Mouse (Mus musculus) heart, embryonic 14.5 days (tissue): ENCODE data around the gene Gse1. TPM values are rescaled to one million over a fixed set of nuclear protein-coding genes. Genes with fewer than 3 reads are reported as not detected.
A peak's percentile ranks its signal among the peaks of the same experiment; 100 is the strongest.

Experiments used
- ATAC-seq: fragments of 200-750 bp; cut with Nextera tagmentation; 2 replicates; pipeline ENCODE4 v1.8.0; 2017; ENCODE audit warnings: low read depth, moderate TSS enrichment; ENCODE audit not compliant: insufficient number of reproducible peaks, insufficient read depth, low FRiP score
- H3K27ac ChIP-seq, 2 experiments: fragments of 200-500 bp in 1 of 2; fragments of 300-500 bp in 1 of 2; sonication (generic) in 1 of 2; replicated peaks in 1 of 2; 2 replicates each; pipeline ENCODE4 v1.5.1; 2012 to 2014; ENCODE audit warnings: low read depth in 2 of 2, low read length in 2 of 2, control low read depth in 1 of 2, mild to moderate bottlenecking in 1 of 2, mixed read lengths in 1 of 2; ENCODE audit not compliant: control insufficient read depth in 1 of 2, insufficient read depth in 1 of 2
- H3K27me3 ChIP-seq: fragments of 300-500 bp; sonication (generic); 2 replicates; pipeline ENCODE4 v1.6.1; 2014; ENCODE audit warnings: mild to moderate bottlenecking, low read length, control low read depth; ENCODE audit not compliant: control insufficient read depth, insufficient read depth
- H3K36me3 ChIP-seq: fragments of 300-500 bp; sonication (generic); 2 replicates; pipeline ENCODE4 v1.6.1; 2014; ENCODE audit warnings: mild to moderate bottlenecking, control low read depth, low read length, mixed read lengths; ENCODE audit not compliant: control insufficient read depth, insufficient read depth
- H3K4me1 ChIP-seq, 2 experiments: fragments of 200-500 bp in 1 of 2; fragments of 300-500 bp in 1 of 2; sonication (generic) in 1 of 2; 2 replicates each; pipeline ENCODE4 v1.6.1; 2012 to 2014; ENCODE audit warnings: low read length in 2 of 2, control low read depth in 1 of 2, mixed read lengths in 1 of 2; ENCODE audit not compliant: control insufficient read depth in 2 of 2, insufficient read depth in 2 of 2
- H3K4me2 ChIP-seq: fragments of 300-500 bp; sonication (generic); 2 replicates; pipeline ENCODE4 v1.6.1; 2014; ENCODE audit warnings: mild to moderate bottlenecking, low read length
- H3K4me3 ChIP-seq, 2 experiments: fragments of 200-500 bp in 1 of 2; fragments of 300-500 bp in 1 of 2; sonication (generic) in 1 of 2; 2 replicates each; pipeline ENCODE4 v1.5.1; 2012 to 2014; ENCODE audit warnings: low read length in 2 of 2, mild to moderate bottlenecking in 2 of 2, control low read depth in 1 of 2, low read depth in 1 of 2, moderate library complexity in 1 of 2; ENCODE audit not compliant: control insufficient read depth in 1 of 2, insufficient read depth in 1 of 2
- H3K9ac ChIP-seq: fragments of 300-500 bp; sonication (generic); 2 replicates; pipeline ENCODE4 v1.6.1; 2014; ENCODE audit warnings: mild to moderate bottlenecking, low read length
- H3K9me3 ChIP-seq: fragments of 300-500 bp; sonication (generic); 2 replicates; pipeline ENCODE4 v1.6.1; 2016; ENCODE audit warnings: low read length, control low read depth; ENCODE audit not compliant: control insufficient read depth
- WGBS: fragments of 180-500 bp; shearing (Covaris S2); extraction: QIAGEN DNeasy Blood & Tissue Kit; methylation state at CpG from one replicate; pipeline ENCODE4 v1.1.7; 2014; 5-methylcytosine and 5-hydroxymethylcytosine counted together
- polyA plus RNA-seq: library from polyadenylated mRNA; unstranded; fragments of >200 nt; fragmentation: Nextera tagmentation; extraction: Ambion mirVana; gene quantifications from 2 replicates; pipeline ENCODE4 v1.2.1, GENCODE M21; 2014

Gene Gse1
- polyA plus RNA-seq, 1 experiment from 2014 or later, result 12.2 TPM

GRCm38 (mm10) chr8:120607885-120608284 is 379.6 kb downstream of the Gse1 start:
- no peak overlapping the region for H3K4me3 ChIP-seq
- H3K4me2 ChIP-seq, result peak overlapping the region; percentile 27; the same call in 1 of the 2 replicates
- 12% methylated on average over 7 of the region's 7 CpGs for WGBS
- no peaks in the 10 kb centered on the region for H3K27me3 ChIP-seq
- H3K4me1 ChIP-seq, result no peaks in the 10 kb centered on the region; a peak in 1 of 4 replicates
- H3K27ac ChIP-seq, result no peak overlapping the region
- no peaks in the 10 kb centered on the region for H3K9me3 ChIP-seq
- H3K36me3 ChIP-seq, result no peaks in the 10 kb centered on the region
- ATAC-seq, result no peak
- no peak overlapping the region for H3K9ac ChIP-seq

- WGBS, result 80% methylated on average over 6 of the region's 6 CpGs
- no peak overlapping the region for H3K4me2 ChIP-seq
- ATAC-seq, result no peak
- no peaks in the 10 kb centered on the region for H3K36me3 ChIP-seq
- H3K27ac ChIP-seq, result no peak overlapping the region
- H3K9me3 ChIP-seq, result no peaks in the 10 kb centered on the region
- no peaks in the 10 kb centered on the region for H3K27me3 ChIP-seq
- no peak overlapping the region for H3K4me3 ChIP-seq
- H3K4me1 ChIP-seq, result no peaks in the 10 kb centered on the region; a peak in 1 of 4 replicates
- no peak overlapping the region for H3K9ac ChIP-seq
These were observed 382.6 kb downstream of the Gse1 start for GRCm38 (mm10) chr8:120610824-120611223.

GRCm38 (mm10) chr8:120614491-120614890 is 386.2 kb downstream of the Gse1 start:
- no peak overlapping the region for H3K9ac ChIP-seq
- no peaks in the 10 kb centered on the region for H3K9me3 ChIP-seq
- H3K4me2 ChIP-seq, result no peak overlapping the region
- no peak overlapping the region for H3K4me3 ChIP-seq
- H3K4me1 ChIP-seq, result peaks cover 3 to 5% of the 10 kb centered on the region in 2 experiments; a peak in 1 of 4 replicates
- 86% methylated on average over 3 of the region's 3 CpGs for WGBS
- ATAC-seq, result no peak
- H3K36me3 ChIP-seq, result no peaks in the 10 kb centered on the region
- H3K27me3 ChIP-seq, result no peaks in the 10 kb centered on the region
- no peak overlapping the region for H3K27ac ChIP-seq

GRCm38 (mm10) chr8:120616663-120617626 is 388.7 kb downstream of the Gse1 start:
- H3K9ac ChIP-seq, result no peak overlapping the region

GRCm38 (mm10) chr8:120618110-120618509 is 389.9 kb downstream of the Gse1 start:
- no peaks in the 10 kb centered on the region for H3K36me3 ChIP-seq
- ATAC-seq, result no peak
- no peak overlapping the region for H3K9ac ChIP-seq
- no peak overlapping the region for H3K27ac ChIP-seq
- H3K9me3 ChIP-seq, result no peaks in the 10 kb centered on the region
- no peak overlapping the region for H3K4me3 ChIP-seq
- WGBS, result 3% methylated on average over 6 of the region's 6 CpGs
- no peaks in the 10 kb centered on the region for H3K27me3 ChIP-seq
- no peak overlapping the region for H3K4me2 ChIP-seq
- peaks cover 20 to 21% of the 10 kb centered on the region in 2 experiments for H3K4me1 ChIP-seq

More at GRCm38 (mm10) chr8:120616663-120617626, 388.7 kb downstream of the Gse1 start:
- Histone ChIP-seq H3K4me1 (peaks cover 17 to 19% of the 10 kb centered on the region in 2 experiments), H3K27ac (no peak overlapping the region), H3K9me3 (no peaks in the 10 kb centered on the region), H3K4me2 (no peak overlapping the region), H3K27me3 (no peaks in the 10 kb centered on the region), H3K4me3 (no peak overlapping the region), H3K36me3 (no peaks in the 10 kb centered on the region)
- no peak for ATAC-seq
- 41% methylated on average over 7 of the region's 8 CpGs for WGBS

- WGBS, result 74% methylated on average over 11 of the region's 11 CpGs
- Histone ChIP-seq H3K4me3 (no peak overlapping the region), H3K27me3 (no peaks in the 10 kb centered on the region), H3K4me1 (peaks cover 20 to 23% of the 10 kb centered on the region in 2 experiments), H3K27ac (0 out of 4 replicates have a peak overlapping the region, but pooled peaks of 1 of the 2 experiments have one; percentile 14), H3K4me2 (no peak overlapping the region), H3K9ac (peak overlapping the region; percentile 34), H3K9me3 (no peaks in the 10 kb centered on the region), H3K36me3 (no peaks in the 10 kb centered on the region)
- ATAC-seq, result no peak
These were observed 391.3 kb downstream of the Gse1 start for GRCm38 (mm10) chr8:120619235-120620180.

- WGBS, result 52% methylated on average over 7 of the region's 7 CpGs
- no peak overlapping the region for H3K9ac ChIP-seq
These were observed 392.2 kb downstream of the Gse1 start for GRCm38 (mm10) chr8:120620441-120620840.

More at GRCm38 (mm10) chr8:120620441-120620840, 392.2 kb downstream of the Gse1 start:
- no peaks in the 10 kb centered on the region for H3K36me3 ChIP-seq
- no peak overlapping the region for H3K4me3 ChIP-seq
- H3K4me2 ChIP-seq, result no peak overlapping the region
- no peaks in the 10 kb centered on the region for H3K9me3 ChIP-seq
- H3K4me1 ChIP-seq, result peaks cover 20 to 23% of the 10 kb centered on the region in 2 experiments
- ATAC-seq, result no peak
- no peak overlapping the region; a peak in 1 of 4 replicates for H3K27ac ChIP-seq
- no peaks in the 10 kb centered on the region for H3K27me3 ChIP-seq
